Mouse (Mus musculus) right cerebral cortex, postnatal 10 days (tissue): Measurements from ENCODE around the gene Notch4.

Experiments
- DNase-seq, 2 experiments: peaks; one replicate each; pipeline ENCODE4 v3.0.0; 2021; ENCODE audit warnings: low spot score in 2 of 2

Notch4 gene

GRCm38 (mm10) chr17:34624981-34625380 lies 60.9 kb downstream of the Notch4 start:
- no peak for DNase-seq

- DNase-seq, result no peak
Observed at GRCm38 (mm10) chr17:34626062-34626772, 62.1 kb downstream of the Notch4 start.

GRCm38 (mm10) chr17:34626773-34627092 lies 62.7 kb downstream of the Notch4 start:
- peak in 1 of 2 experiments; percentile 64 for DNase-seq

GRCm38 (mm10) chr17:34627093-34627942 lies 63.2 kb downstream of the Notch4 start:
- peak; percentile 94 for DNase-seq

GRCm38 (mm10) chr17:34627943-34628643 lies 64.0 kb downstream of the Notch4 start, which contains the start of gene Ppt2:
TSS of gene Ppt2 (minus strand) at chr17:34628510.
- DNase-seq, result peak in 1 of 2 experiments; percentile 66

- no peak for DNase-seq
Observed at GRCm38 (mm10) chr17:34628644-34628967, 64.5 kb downstream of the Notch4 start.

GRCm38 (mm10) chr17:34629221-34629751 lies 65.2 kb downstream of the Notch4 start, which contains the start of gene Prrt1:
TSS of gene Prrt1 (plus strand) at chr17:34629533.
- DNase-seq, result peak; percentile 86 to 92

GRCm38 (mm10) chr17:34629796-34630603 lies 65.9 kb downstream of the Notch4 start:
- no peak for DNase-seq

- DNase-seq, result peak in 1 of 2 experiments; percentile 64
Observed at GRCm38 (mm10) chr17:34630761-34631301, 66.8 kb downstream of the Notch4 start.

GRCm38 (mm10) chr17:34631647-34632046 lies 67.6 kb downstream of the Notch4 start:
- DNase-seq, result no peak

- peak; percentile 88 to 89 for DNase-seq
Observed at GRCm38 (mm10) chr17:34632261-34632691, 68.2 kb downstream of the Notch4 start.

GRCm38 (mm10) chr17:34635671-34636070 lies 71.6 kb downstream of the Notch4 start:
- DNase-seq, result no peak

GRCm38 (mm10) chr17:34637459-34637858 lies 73.4 kb downstream of the Notch4 start:
- DNase-seq, result no peak
